Comparison of ENCODE assay signal across 1 mouse cellular context in the genomic region with DNA sequence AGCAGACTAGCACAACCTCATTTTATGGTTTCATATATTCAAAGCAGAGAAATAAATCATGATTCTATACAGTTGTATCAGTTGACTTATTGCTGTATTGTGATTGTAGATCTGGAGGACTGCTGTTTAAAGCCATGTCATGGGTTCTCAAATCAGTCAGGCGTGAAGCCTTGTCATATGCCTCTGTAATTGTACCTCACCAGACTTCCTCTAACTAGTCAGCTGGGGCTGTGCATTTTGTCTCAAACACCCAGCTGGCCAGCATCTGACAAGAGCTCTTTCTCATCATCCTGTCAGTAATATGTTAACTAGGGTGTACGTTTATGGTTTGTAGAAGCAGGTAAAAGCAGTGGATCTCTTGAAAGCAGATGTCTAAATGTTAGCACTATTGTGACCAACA.
TF ChIP-seq lines count a peak whose summit lies in the region.

No protein-coding gene starts in this region.

TF ChIP-seq in CH12.LX, 34 proteins besides CTCF, POLR2A, EP300 and RAD21 (continued from another document):
- TF ChIP-seq ZC3H11A (IDR thresholded peaks at IDR 0.05; ENCODE audit: low read depth, low read length): no peak
- 0 out of 2 replicates have a peak, but pooled peaks have one; percentile 32 for TF ChIP-seq TCF12 (IDR thresholded peaks at IDR 0.05; ENCODE audit: low read depth, low read length)
- no peak; the same call in 1 of the 2 replicates for TF ChIP-seq SIN3A (IDR thresholded peaks at IDR 0.05; ENCODE audit: low read length)
- TF ChIP-seq BHLHE40 (IDR thresholded peaks at IDR 0.05; ENCODE audit: low read depth, low read length): peak; percentile 87
- no peak for TF ChIP-seq NELFE (IDR thresholded peaks at IDR 0.05; ENCODE audit: low read depth, low read length)
- TF ChIP-seq ZKSCAN1 (IDR thresholded peaks at IDR 0.05; ENCODE audit: borderline replicate concordance, low read depth, low read length): no peak
- no peak for TF ChIP-seq IRF4 (IDR thresholded peaks at IDR 0.05; ENCODE audit: low read depth, low read length)
- TF ChIP-seq CHD2 (IDR thresholded peaks at IDR 0.05; ENCODE audit: low read length): no peak
- no peak for TF ChIP-seq PAX5 (IDR thresholded peaks at IDR 0.05; ENCODE audit: low read length)
- no peak for TF ChIP-seq POLR2AphosphoS2 (IDR thresholded peaks at IDR 0.05; ENCODE audit: low read depth, low read length)
- TF ChIP-seq ETS1 (conservative IDR thresholded peaks at IDR 0.05; ENCODE audit: low read depth, low read length): peak; percentile 96
TF ChIP-seq in CH12.LX: peak in this region for 3.
